Mouse (Mus musculus): ENCODE results near the gene Ago4. TPM values are rescaled to one million over a fixed set of nuclear protein-coding genes. Genes with fewer than 3 reads are reported as not detected.

The Ago4 gene
- polyA plus RNA-seq, 2 experiments, result 2.8 to 3.3 TPM

DNA sequence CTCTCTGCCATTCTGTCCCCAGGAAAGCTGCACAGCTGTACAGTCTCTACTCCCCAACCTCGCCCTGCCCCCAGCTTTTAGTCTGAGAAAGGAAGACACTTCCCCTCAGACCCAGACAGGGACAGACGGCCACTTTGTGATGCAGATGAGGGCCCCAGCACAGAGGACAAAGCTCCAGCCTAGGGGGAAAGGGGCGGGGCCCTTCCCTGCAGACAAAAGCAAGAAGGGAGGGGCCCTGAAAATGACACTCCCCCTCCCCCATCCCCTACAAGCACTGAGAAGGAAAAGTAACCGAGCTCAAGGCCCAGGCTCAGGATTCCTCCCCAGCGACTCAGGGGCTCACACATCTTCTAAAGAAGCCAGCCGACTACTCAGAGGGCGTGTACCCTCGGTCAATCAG lies 67.4 kb downstream of the Ago4 start:
- Histone ChIP-seq H3K4me2 (replicated peaks; ENCODE audit: low read depth, low read length, severe bottlenecking) (peak overlapping the region; percentile 6; the same call in 1 of the 2 replicates), H3K27ac (replicated peaks; ENCODE audit: low read depth, low read length) (no peak overlapping the region), H3K9me3 (ENCODE audit: control insufficient read depth, low read length) (no peaks in the 10 kb centered on the region), H3K36me3 (ENCODE audit: control insufficient read depth, insufficient read depth, low read length) (no peaks in the 10 kb centered on the region), H3K27me3 (ENCODE audit: control insufficient read depth, insufficient read depth, low read length) (no peaks in the 10 kb centered on the region), H3K4me1 (ENCODE audit: control insufficient read depth, insufficient read depth, low read length) (peaks cover 20% of the 10 kb centered on the region), H3K9ac (ENCODE audit: low read depth, low read length, severe bottlenecking) (no peak overlapping the region), H3K4me3 (replicated peaks; ENCODE audit: low read length) (no peak overlapping the region)
- DNase-seq (ENCODE audit: low spot score) (peak; percentile 8), ATAC-seq (ENCODE audit: low FRiP score, low read depth) (no peak)
- no peak for TF ChIP-seq POLR2A (IDR thresholded peaks at IDR 0.05; ENCODE audit: borderline replicate concordance, extremely low read depth, insufficient read depth, insufficient read length)
- WGBS, result 18% methylated on average over 8 of the region's 8 CpGs

DNA sequence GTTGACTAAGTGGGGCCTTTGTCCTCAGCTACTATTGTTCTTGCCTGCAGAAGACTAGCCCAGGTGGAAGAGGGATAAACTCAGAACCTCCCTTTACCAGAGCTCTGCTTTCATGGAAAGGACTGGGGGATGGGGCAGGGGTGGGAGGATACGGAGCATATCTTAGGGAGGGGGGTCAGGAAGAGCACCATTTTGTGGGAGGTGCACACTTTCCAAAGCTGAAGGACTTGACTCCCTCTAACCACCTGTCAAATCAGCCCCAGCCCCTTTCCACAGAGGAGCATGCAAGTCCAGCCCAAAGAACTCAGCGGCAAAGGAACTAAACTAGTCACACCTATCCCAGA lies 68.4 kb downstream of the Ago4 start:
- DNase-seq (ENCODE audit: low spot score) (no peak), ATAC-seq (ENCODE audit: low FRiP score, low read depth) (no peak)
- Histone ChIP-seq H3K36me3 (ENCODE audit: control insufficient read depth, insufficient read depth, low read length) (peaks cover 5% of the 10 kb centered on the region), H3K9ac (ENCODE audit: low read depth, low read length, severe bottlenecking) (no peak overlapping the region), H3K27ac (replicated peaks; ENCODE audit: low read depth, low read length) (no peak overlapping the region), H3K9me3 (ENCODE audit: control insufficient read depth, low read length) (no peaks in the 10 kb centered on the region), H3K4me2 (replicated peaks; ENCODE audit: low read depth, low read length, severe bottlenecking) (no peak overlapping the region), H3K27me3 (ENCODE audit: control insufficient read depth, insufficient read depth, low read length) (no peaks in the 10 kb centered on the region), H3K4me1 (ENCODE audit: control insufficient read depth, insufficient read depth, low read length) (peaks cover 20% of the 10 kb centered on the region), H3K4me3 (replicated peaks; ENCODE audit: low read length) (no peak overlapping the region)
- TF ChIP-seq POLR2A (IDR thresholded peaks at IDR 0.05; ENCODE audit: borderline replicate concordance, extremely low read depth, insufficient read depth, insufficient read length), result no peak
- WGBS, result 29% methylated on average over 2 of the region's 2 CpGs

DNA sequence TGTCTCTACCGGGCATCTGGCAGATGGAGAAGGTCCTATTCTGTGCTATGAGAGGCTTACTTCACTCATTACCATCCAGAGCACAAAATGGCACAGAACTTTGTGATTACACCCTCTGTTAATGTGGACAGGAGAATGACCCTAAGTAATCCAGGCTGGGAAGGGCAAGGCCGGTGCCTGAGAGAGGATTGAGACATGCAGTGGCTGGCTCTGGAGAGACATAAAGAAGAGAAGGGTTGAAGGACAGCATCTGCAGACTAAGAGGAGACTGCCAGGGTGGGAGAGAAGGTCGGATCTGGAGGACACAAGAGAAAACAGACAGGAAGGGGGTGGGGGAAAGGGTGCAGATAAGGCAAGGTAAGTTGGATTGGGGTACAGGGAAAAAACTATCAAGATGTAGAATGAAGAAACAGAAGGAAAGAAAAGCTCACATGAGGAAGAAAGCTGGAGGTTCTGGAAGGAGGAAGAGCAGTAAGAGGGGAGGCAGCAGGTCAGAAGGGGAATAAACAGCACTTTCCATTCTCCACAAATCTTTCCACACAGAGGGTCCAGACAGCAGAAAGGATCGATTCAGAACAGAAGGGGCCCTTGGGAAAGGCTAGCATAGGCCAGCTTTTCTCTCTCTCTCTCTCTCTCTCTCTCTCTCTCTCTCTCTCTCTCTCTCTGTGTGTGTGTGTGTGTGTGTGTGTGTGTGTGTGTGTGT lies 68.9 kb downstream of the Ago4 start:
- no peak overlapping the region for H3K4me2 ChIP-seq (replicated peaks; ENCODE audit: low read depth, low read length, severe bottlenecking)
- no peak overlapping the region for H3K4me3 ChIP-seq (replicated peaks; ENCODE audit: low read length)
- H3K9me3 ChIP-seq (ENCODE audit: control insufficient read depth, low read length), result no peaks in the 10 kb centered on the region
- no peaks in the 10 kb centered on the region for H3K27me3 ChIP-seq (ENCODE audit: control insufficient read depth, insufficient read depth, low read length)
- WGBS, result 38% methylated on average over 4 of the region's 4 CpGs
- no peak overlapping the region for H3K9ac ChIP-seq (ENCODE audit: low read depth, low read length, severe bottlenecking)
- no peak overlapping the region for H3K27ac ChIP-seq (replicated peaks; ENCODE audit: low read depth, low read length)
- DNase-seq (ENCODE audit: low spot score) (no peak), ATAC-seq (ENCODE audit: low FRiP score, low read depth) (no peak)
- TF ChIP-seq POLR2A (IDR thresholded peaks at IDR 0.05; ENCODE audit: borderline replicate concordance, extremely low read depth, insufficient read depth, insufficient read length), result no peak
- peaks cover 20% of the 10 kb centered on the region for H3K4me1 ChIP-seq (ENCODE audit: control insufficient read depth, insufficient read depth, low read length)
- peaks cover 11% of the 10 kb centered on the region for H3K36me3 ChIP-seq (ENCODE audit: control insufficient read depth, insufficient read depth, low read length)

DNA sequence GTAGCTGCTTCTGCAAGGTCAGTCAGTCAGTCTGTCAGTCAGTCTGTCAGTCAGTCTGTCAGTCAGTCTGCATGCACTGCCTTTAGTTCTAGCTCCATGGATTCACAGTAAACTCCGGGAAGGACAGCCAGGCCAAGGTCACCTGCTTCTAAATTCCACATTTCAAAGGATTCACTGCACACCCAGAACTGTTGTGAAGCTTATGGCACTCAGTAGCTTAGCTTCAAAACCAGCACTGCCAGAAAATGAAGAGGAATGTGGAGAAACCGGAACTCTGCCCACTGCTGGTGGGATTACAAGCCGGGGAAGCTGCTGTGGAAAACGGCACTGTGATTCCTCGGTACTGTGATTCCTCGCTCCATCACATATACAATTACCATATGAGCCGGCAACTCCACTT lies 77.8 kb downstream of the Ago4 start:
- DNase-seq (ENCODE audit: low spot score) (no peak), ATAC-seq (ENCODE audit: low FRiP score, low read depth) (no peak)
- Histone ChIP-seq H3K4me3 (replicated peaks; ENCODE audit: low read length) (no peak overlapping the region), H3K4me2 (replicated peaks; ENCODE audit: low read depth, low read length, severe bottlenecking) (no peak overlapping the region), H3K9ac (ENCODE audit: low read depth, low read length, severe bottlenecking) (no peak overlapping the region), H3K4me1 (ENCODE audit: control insufficient read depth, insufficient read depth, low read length) (no peaks in the 10 kb centered on the region), H3K27ac (replicated peaks; ENCODE audit: low read depth, low read length) (no peak overlapping the region), H3K9me3 (ENCODE audit: control insufficient read depth, low read length) (no peaks in the 10 kb centered on the region), H3K36me3 (ENCODE audit: control insufficient read depth, insufficient read depth, low read length) (peaks cover 73% of the 10 kb centered on the region), H3K27me3 (ENCODE audit: control insufficient read depth, insufficient read depth, low read length) (no peaks in the 10 kb centered on the region)
- TF ChIP-seq POLR2A (IDR thresholded peaks at IDR 0.05; ENCODE audit: borderline replicate concordance, extremely low read depth, insufficient read depth, insufficient read length), result no peak
- WGBS, result 87% methylated on average over 7 of the region's 7 CpGs

DNA sequence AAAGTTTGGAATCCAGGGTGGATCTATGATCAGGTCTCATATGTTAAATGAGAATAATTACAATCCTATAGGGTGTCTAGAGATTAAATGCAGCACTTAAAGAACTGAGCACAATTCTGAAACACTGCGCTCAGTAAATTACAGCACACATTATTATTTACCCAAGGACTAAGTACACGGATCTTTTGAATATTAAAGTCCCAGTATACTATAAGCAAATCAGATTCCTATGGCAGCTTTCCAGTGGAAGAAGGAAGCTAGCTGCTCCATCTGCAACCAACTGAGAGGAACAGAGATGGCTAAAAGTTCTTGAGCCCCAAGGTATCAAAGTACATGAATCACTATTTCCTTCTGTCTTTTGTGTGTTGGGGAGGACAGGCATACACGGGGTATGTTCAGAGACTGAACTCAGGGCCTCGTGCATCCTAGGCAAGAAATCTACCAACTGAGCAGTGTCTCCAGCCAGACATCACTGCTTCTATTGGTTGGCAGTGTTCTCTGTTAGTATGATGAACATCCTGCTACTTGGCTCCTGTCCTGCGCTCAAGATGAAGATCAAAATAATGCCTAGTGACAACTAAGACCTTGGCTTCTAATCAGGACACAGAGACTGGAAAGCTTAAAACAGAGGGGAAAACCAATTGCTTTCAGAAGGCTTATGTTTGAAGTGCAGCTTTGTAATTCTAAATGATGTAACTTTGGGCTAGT lies 78.6 kb downstream of the Ago4 start:
- peaks cover 72% of the 10 kb centered on the region for H3K36me3 ChIP-seq (ENCODE audit: control insufficient read depth, insufficient read depth, low read length)
- H3K9ac ChIP-seq (ENCODE audit: low read depth, low read length, severe bottlenecking), result no peak overlapping the region
- no peak overlapping the region for H3K27ac ChIP-seq (replicated peaks; ENCODE audit: low read depth, low read length)
- H3K27me3 ChIP-seq (ENCODE audit: control insufficient read depth, insufficient read depth, low read length), result no peaks in the 10 kb centered on the region
- no peaks in the 10 kb centered on the region for H3K9me3 ChIP-seq (ENCODE audit: control insufficient read depth, low read length)
- ATAC-seq (ENCODE audit: low FRiP score, low read depth), result no peak
- H3K4me2 ChIP-seq (replicated peaks; ENCODE audit: low read depth, low read length, severe bottlenecking), result no peak overlapping the region
- no peak for DNase-seq (ENCODE audit: low spot score)
- no peaks in the 10 kb centered on the region for H3K4me1 ChIP-seq (ENCODE audit: control insufficient read depth, insufficient read depth, low read length)
- 92% methylated on average over 5 of the region's 5 CpGs for WGBS
- TF ChIP-seq POLR2A (IDR thresholded peaks at IDR 0.05; ENCODE audit: borderline replicate concordance, extremely low read depth, insufficient read depth, insufficient read length), result no peak
- H3K4me3 ChIP-seq (replicated peaks; ENCODE audit: low read length), result no peak overlapping the region
